Mouse (Mus musculus): ENCODE measurements around the gene Rpa2. TPM values are rescaled to one million over a fixed set of nuclear protein-coding genes. Genes with fewer than 3 reads are reported as not detected.
A peak's percentile ranks its signal among the peaks of the same experiment; 100 is the strongest.

Rpa2 gene
- polyA plus RNA-seq, 1 experiment from 2014 or later: 176 TPM

- WGBS: 70% methylated on average over 5 of the region's 5 CpGs
- H3K27me3 ChIP-seq (ENCODE audit: control insufficient read depth, insufficient read depth, low read length): no peaks in the 10 kb centered on the region
- H3K4me2 ChIP-seq (ENCODE audit: low read depth, low read length): no peak overlapping the region
- H3K4me1 ChIP-seq (ENCODE audit: control insufficient read depth, insufficient read depth, low read length): no peaks in the 10 kb centered on the region
- H3K27ac ChIP-seq (replicated peaks; ENCODE audit: low read depth, low read length): no peak overlapping the region
- no peak overlapping the region for H3K9ac ChIP-seq (replicated peaks; ENCODE audit: low read length)
- ATAC-seq (replicated peaks; ENCODE audit: insufficient number of reproducible peaks, low FRiP score, low TSS enrichment, low read depth) (no peak), DNase-seq (ENCODE audit: low spot score) (no peak)
- no peak overlapping the region for H3K4me3 ChIP-seq (ENCODE audit: low read depth, low read length)
- no peaks in the 10 kb centered on the region for H3K36me3 ChIP-seq (replicated peaks; ENCODE audit: control insufficient read depth, insufficient read depth, low read depth, low read length)
- no peaks in the 10 kb centered on the region; the same call in 1 of the 2 replicates for H3K9me3 ChIP-seq (replicated peaks; ENCODE audit: control insufficient read depth, low read length)
These were observed 39.9 kb downstream of the Rpa2 start for GRCm38 (mm10) chr4:132807771-132808641.

GRCm38 (mm10) chr4:132809621-132810020 is 41.5 kb downstream of the Rpa2 start:
- no peak overlapping the region for H3K27ac ChIP-seq (replicated peaks; ENCODE audit: low read depth, low read length)
- 88% methylated on average over 5 of the region's 5 CpGs for WGBS
- no peaks in the 10 kb centered on the region; the same call in 1 of the 2 replicates for H3K9me3 ChIP-seq (replicated peaks; ENCODE audit: control insufficient read depth, low read length)
- H3K4me1 ChIP-seq (ENCODE audit: control insufficient read depth, insufficient read depth, low read length): no peaks in the 10 kb centered on the region
- H3K4me2 ChIP-seq (ENCODE audit: low read depth, low read length): no peak overlapping the region
- no peak overlapping the region for H3K4me3 ChIP-seq (ENCODE audit: low read depth, low read length)
- ATAC-seq (replicated peaks; ENCODE audit: insufficient number of reproducible peaks, low FRiP score, low TSS enrichment, low read depth): no peak
- no peak for DNase-seq (ENCODE audit: low spot score)
- H3K9ac ChIP-seq (replicated peaks; ENCODE audit: low read length): no peak overlapping the region
- no peaks in the 10 kb centered on the region for H3K27me3 ChIP-seq (ENCODE audit: control insufficient read depth, insufficient read depth, low read length)
- H3K36me3 ChIP-seq (replicated peaks; ENCODE audit: control insufficient read depth, insufficient read depth, low read depth, low read length): no peaks in the 10 kb centered on the region

DNA sequence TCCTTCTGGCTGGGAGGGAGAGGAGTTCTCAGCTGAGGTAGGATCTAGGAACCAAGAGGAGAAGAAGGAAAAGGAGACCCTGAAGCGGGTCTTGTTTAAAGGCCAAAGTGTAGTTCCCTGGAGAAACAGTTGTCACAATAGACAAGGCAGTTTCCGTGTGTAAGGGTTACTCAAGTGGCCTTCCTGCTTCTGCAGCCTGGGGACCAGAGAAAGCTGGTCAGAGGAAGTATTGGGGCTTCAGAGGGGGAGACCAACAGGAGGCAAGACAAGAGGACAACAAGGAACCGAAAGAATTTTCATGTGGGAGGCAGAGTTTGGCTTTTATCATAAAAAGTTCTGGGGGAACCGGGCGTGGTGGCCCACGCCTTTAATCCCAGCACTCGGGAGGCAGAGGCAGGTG is 48.3 kb downstream of the Rpa2 start:
- Histone ChIP-seq H3K27me3 (ENCODE audit: control insufficient read depth, insufficient read depth, low read length) (no peaks in the 10 kb centered on the region), H3K9ac (replicated peaks; ENCODE audit: low read length) (no peak overlapping the region), H3K9me3 (replicated peaks; ENCODE audit: control insufficient read depth, low read length) (peaks cover 2% of the 10 kb centered on the region), H3K27ac (replicated peaks; ENCODE audit: low read depth, low read length) (no peak overlapping the region), H3K4me1 (ENCODE audit: control insufficient read depth, insufficient read depth, low read length) (no peaks in the 10 kb centered on the region), H3K4me3 (ENCODE audit: low read depth, low read length) (no peak overlapping the region), H3K36me3 (replicated peaks; ENCODE audit: control insufficient read depth, insufficient read depth, low read depth, low read length) (no peaks in the 10 kb centered on the region), H3K4me2 (ENCODE audit: low read depth, low read length) (no peak overlapping the region)
- ATAC-seq (replicated peaks; ENCODE audit: insufficient number of reproducible peaks, low FRiP score, low TSS enrichment, low read depth): no peak
- 77% methylated on average over 7 of the region's 7 CpGs for WGBS
- DNase-seq (ENCODE audit: low spot score): no peak

- Histone ChIP-seq H3K27ac (replicated peaks; ENCODE audit: low read depth, low read length) (no peak overlapping the region), H3K27me3 (ENCODE audit: control insufficient read depth, insufficient read depth, low read length) (no peaks in the 10 kb centered on the region), H3K36me3 (replicated peaks; ENCODE audit: control insufficient read depth, insufficient read depth, low read depth, low read length) (no peaks in the 10 kb centered on the region), H3K9me3 (replicated peaks; ENCODE audit: control insufficient read depth, low read length) (peaks cover 2% of the 10 kb centered on the region; the same call in 1 of the 2 replicates), H3K9ac (replicated peaks; ENCODE audit: low read length) (no peak overlapping the region), H3K4me1 (ENCODE audit: control insufficient read depth, insufficient read depth, low read length) (no peaks in the 10 kb centered on the region), H3K4me2 (ENCODE audit: low read depth, low read length) (no peak overlapping the region), H3K4me3 (ENCODE audit: low read depth, low read length) (no peak overlapping the region)
- ATAC-seq (replicated peaks; ENCODE audit: insufficient number of reproducible peaks, low FRiP score, low TSS enrichment, low read depth) (no peak), DNase-seq (ENCODE audit: low spot score) (no peak)
- 49% methylated on average over 2 of the region's 2 CpGs for WGBS
These were observed 48.7 kb downstream of the Rpa2 start for GRCm38 (mm10) chr4:132816855-132817254.

- Histone ChIP-seq H3K4me2 (ENCODE audit: low read depth, low read length) (no peak overlapping the region), H3K27me3 (ENCODE audit: control insufficient read depth, insufficient read depth, low read length) (no peaks in the 10 kb centered on the region), H3K36me3 (replicated peaks; ENCODE audit: control insufficient read depth, insufficient read depth, low read depth, low read length) (no peaks in the 10 kb centered on the region), H3K9me3 (replicated peaks; ENCODE audit: control insufficient read depth, low read length) (peaks cover 2% of the 10 kb centered on the region; the same call in 1 of the 2 replicates), H3K4me1 (ENCODE audit: control insufficient read depth, insufficient read depth, low read length) (no peaks in the 10 kb centered on the region), H3K9ac (replicated peaks; ENCODE audit: low read length) (no peak overlapping the region), H3K27ac (replicated peaks; ENCODE audit: low read depth, low read length) (no peak overlapping the region), H3K4me3 (ENCODE audit: low read depth, low read length) (no peak overlapping the region)
- 51% methylated on average over 2 of the region's 2 CpGs for WGBS
- DNase-seq (ENCODE audit: low spot score) (no peak), ATAC-seq (replicated peaks; ENCODE audit: insufficient number of reproducible peaks, low FRiP score, low TSS enrichment, low read depth) (no peak)
These were observed 50.3 kb downstream of the Rpa2 start for GRCm38 (mm10) chr4:132818442-132818841.

- WGBS: 79% methylated on average over 8 of the region's 8 CpGs
- ATAC-seq (replicated peaks; ENCODE audit: insufficient number of reproducible peaks, low FRiP score, low TSS enrichment, low read depth) (no peak), DNase-seq (ENCODE audit: low spot score) (peak; percentile 74)
- Histone ChIP-seq H3K36me3 (replicated peaks; ENCODE audit: control insufficient read depth, insufficient read depth, low read depth, low read length) (peaks cover 15% of the 10 kb centered on the region), H3K4me3 (ENCODE audit: low read depth, low read length) (no peak overlapping the region), H3K4me2 (ENCODE audit: low read depth, low read length) (no peak overlapping the region), H3K27me3 (ENCODE audit: control insufficient read depth, insufficient read depth, low read length) (no peaks in the 10 kb centered on the region), H3K4me1 (ENCODE audit: control insufficient read depth, insufficient read depth, low read length) (no peaks in the 10 kb centered on the region), H3K9ac (replicated peaks; ENCODE audit: low read length) (no peak overlapping the region), H3K27ac (replicated peaks; ENCODE audit: low read depth, low read length) (no peak overlapping the region), H3K9me3 (replicated peaks; ENCODE audit: control insufficient read depth, low read length) (peaks cover 2% of the 10 kb centered on the region; the same call in 1 of the 2 replicates)
These were observed 55.7 kb downstream of the Rpa2 start for GRCm38 (mm10) chr4:132823614-132824366.
